Mouse (Mus musculus): ENCODE results near the gene Caly.

GRCm38 (mm10) chr7:140090601-140091000 lies 8.3 kb upstream of the Caly start:
- TF ChIP-seq CTCF (conservative IDR thresholded peaks at IDR 0.05; ENCODE audit: low read length) (no peak), NANOG (IDR thresholded peaks at IDR 0.05; ENCODE audit: borderline replicate concordance, low read length) (no peak)
